Mouse (Mus musculus) limb, embryonic 13.5 days (tissue): Measurements from ENCODE around the gene Smok3a. TPM values are rescaled to one million over a fixed set of nuclear protein-coding genes. Genes with fewer than 3 reads are reported as not detected.
"Not testable (repeated sequence)": the region's sequence is repeated elsewhere in the genome, so short reads cannot be mapped to it uniquely, and the experiment has no call there.

Experiments used
- ATAC-seq: fragments of 200-750 bp; cut with Nextera tagmentation; 2 replicates; pipeline ENCODE4 v1.8.0; 2017; ENCODE audit warnings: low read depth, moderate number of reproducible peaks, moderate TSS enrichment; ENCODE audit not compliant: low FRiP score
- H3K27ac ChIP-seq: fragments of 300-500 bp; sonication (generic); 2 replicates; pipeline ENCODE4 v1.5.1; 2015; ENCODE audit warnings: inconsistent platforms, mild to moderate bottlenecking, moderate library complexity
- H3K27me3 ChIP-seq: fragments of 300-500 bp; sonication (generic); 2 replicates; pipeline ENCODE4 v1.6.1; 2015; ENCODE audit warnings: mild to moderate bottlenecking, inconsistent platforms
- H3K36me3 ChIP-seq: fragments of 300-500 bp; sonication (generic); 2 replicates; pipeline ENCODE4 v1.6.1; 2015; ENCODE audit warnings: inconsistent platforms, mild to moderate bottlenecking, moderate library complexity
- H3K4me1 ChIP-seq: fragments of 300-500 bp; sonication (generic); 2 replicates; pipeline ENCODE4 v1.6.1; 2015; ENCODE audit warnings: inconsistent platforms
- H3K4me2 ChIP-seq: fragments of 300-500 bp; sonication (generic); replicated peaks from 2 replicates; pipeline ENCODE4 v1.6.1; 2015; ENCODE audit warnings: inconsistent platforms, mild to moderate bottlenecking, moderate library complexity
- H3K4me3 ChIP-seq: fragments of 300-500 bp; sonication (generic); 2 replicates; pipeline ENCODE4 v1.5.1; 2015; ENCODE audit warnings: moderate library complexity, mild to moderate bottlenecking, inconsistent platforms
- H3K9ac ChIP-seq: fragments of 300-500 bp; sonication (generic); 2 replicates; pipeline ENCODE4 v1.6.1; 2015; ENCODE audit warnings: mild to moderate bottlenecking, inconsistent platforms
- H3K9me3 ChIP-seq: fragments of 300-500 bp; sonication (generic); 2 replicates; pipeline ENCODE4 v1.6.1; 2016; ENCODE audit warnings: inconsistent platforms
- WGBS: fragments of 180-500 bp; shearing (Covaris S2); methylation state at CpG from one replicate; pipeline ENCODE4 v1.1.7; 2015; 5-methylcytosine and 5-hydroxymethylcytosine counted together
- polyA plus RNA-seq: library from polyadenylated mRNA; unstranded; fragments of >200 nt; fragmentation: Nextera tagmentation; extraction: Ambion mirVana; gene quantifications from 2 replicates; pipeline ENCODE4 v1.2.1, GENCODE M21; 2015

Gene Smok3a
- polyA plus RNA-seq, 1 experiment from 2014 or later: not detected

DNA sequence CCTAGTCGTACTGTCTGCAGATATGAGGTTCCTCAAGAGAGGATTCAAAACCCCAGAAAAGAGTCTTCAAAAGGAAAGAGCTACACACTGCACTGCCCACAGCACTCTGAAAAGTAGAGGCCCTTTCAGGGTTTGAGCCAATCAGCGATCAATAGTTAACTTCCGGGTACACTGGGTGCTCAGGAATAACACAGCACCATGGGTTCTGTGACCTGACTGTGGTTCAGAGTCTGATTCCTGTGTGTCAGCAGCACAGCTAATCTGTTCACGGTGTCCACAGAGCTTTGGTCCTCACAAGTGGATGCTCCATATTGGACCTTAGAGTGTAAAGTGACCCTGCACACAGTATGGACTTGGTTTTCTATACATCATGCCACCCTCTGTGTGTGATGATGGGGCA is 1.5 kb upstream of the Smok3a start:
- H3K4me2 ChIP-seq, H3K27me3 ChIP-seq, H3K4me3 ChIP-seq, H3K9ac ChIP-seq, H3K9me3 ChIP-seq, ATAC-seq, H3K4me1 ChIP-seq, H3K27ac ChIP-seq, H3K36me3 ChIP-seq: not testable (repeated sequence)
- WGBS: 94% methylated on average over 4 of the region's 4 CpGs

DNA sequence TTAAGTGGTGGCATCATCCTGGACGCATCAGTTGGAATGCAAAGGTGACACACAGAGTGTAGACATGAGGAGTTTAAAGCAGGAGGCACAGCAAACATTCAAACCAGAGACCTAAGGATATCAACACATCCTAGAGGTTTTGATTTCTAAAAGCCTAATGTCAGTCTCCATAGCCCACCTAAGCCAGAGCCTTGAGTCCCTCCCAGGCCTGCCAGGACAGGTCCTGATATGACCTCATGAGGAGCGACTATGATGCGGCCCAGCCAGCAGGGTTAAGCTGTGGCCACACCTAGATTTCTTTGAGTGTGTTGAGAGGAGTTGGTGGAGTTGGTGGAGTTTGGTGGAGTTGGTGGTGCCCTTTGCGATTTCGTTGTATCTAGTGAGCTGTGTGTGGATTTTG is 31.8 kb downstream of the Smok3a start, which contains the start of gene Smok3c:
TSS of gene Smok3c (plus strand) at position 301 of the 400 bp plus-strand sequence.
- H3K36me3 ChIP-seq, H3K27me3 ChIP-seq, H3K4me3 ChIP-seq, H3K9ac ChIP-seq, H3K4me2 ChIP-seq, H3K4me1 ChIP-seq, ATAC-seq, H3K27ac ChIP-seq, H3K9me3 ChIP-seq: not testable (repeated sequence)
- no CpG with 5 or more reads among the region's 5 CpGs for WGBS

DNA sequence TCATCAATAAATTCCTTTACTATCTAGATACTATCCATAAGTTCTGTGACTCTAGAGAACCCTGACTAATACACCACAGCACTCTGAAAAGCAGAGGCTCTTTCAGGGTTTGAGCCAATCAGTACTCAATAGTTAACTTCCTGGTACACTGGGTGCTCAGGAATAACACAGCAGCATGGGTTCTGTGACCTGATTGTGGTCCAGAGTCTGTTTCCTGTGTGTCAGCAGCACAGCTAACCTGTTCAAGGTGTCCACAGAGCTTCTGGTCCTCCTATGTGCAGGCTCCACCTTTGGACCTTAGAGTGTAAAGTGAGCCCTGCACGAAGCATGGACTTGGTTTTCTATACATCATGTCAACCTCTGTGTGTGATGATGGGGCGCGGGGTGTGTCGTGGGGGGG is 52.7 kb downstream of the Smok3a start:
- Histone ChIP-seq H3K27ac (no peak overlapping the region), H3K9me3 (no peaks in the 10 kb centered on the region), H3K27me3 (no peaks in the 10 kb centered on the region), H3K36me3 (no peaks in the 10 kb centered on the region), H3K4me2 (no peak overlapping the region), H3K4me3 (no peak overlapping the region), H3K4me1 (no peaks in the 10 kb centered on the region), H3K9ac (no peak overlapping the region)
- WGBS: 87% methylated on average over 4 of the region's 4 CpGs
- ATAC-seq: no peak

DNA sequence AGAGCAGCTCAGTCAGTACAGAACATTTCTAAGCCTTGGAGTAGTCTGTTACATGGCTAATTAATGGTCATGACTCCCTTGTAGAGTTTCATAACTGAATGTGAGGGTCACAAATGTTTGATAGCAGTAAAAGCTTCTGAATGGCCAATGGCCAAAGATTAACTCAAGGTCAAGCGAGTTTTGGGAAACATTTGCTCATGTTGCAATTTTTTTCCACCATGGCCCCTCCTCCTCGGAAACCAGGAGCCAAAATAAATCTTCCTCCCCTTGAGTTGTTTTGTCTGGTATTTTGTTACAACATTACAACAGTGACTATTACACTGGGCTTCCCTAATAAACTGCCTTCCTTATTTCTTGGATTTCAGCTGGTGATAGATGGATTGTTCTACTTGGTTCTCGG is 54.6 kb downstream of the Smok3a start:
- no peak overlapping the region for H3K4me3 ChIP-seq
- H3K9ac ChIP-seq: no peak overlapping the region
- H3K4me1 ChIP-seq: no peaks in the 10 kb centered on the region
- no peaks in the 10 kb centered on the region for H3K27me3 ChIP-seq
- no peak for ATAC-seq
- no peak overlapping the region for H3K27ac ChIP-seq
- WGBS: 66% methylated on average over 3 of the region's 3 CpGs
- H3K9me3 ChIP-seq: no peaks in the 10 kb centered on the region
- H3K4me2 ChIP-seq: no peak overlapping the region
- no peaks in the 10 kb centered on the region for H3K36me3 ChIP-seq

DNA sequence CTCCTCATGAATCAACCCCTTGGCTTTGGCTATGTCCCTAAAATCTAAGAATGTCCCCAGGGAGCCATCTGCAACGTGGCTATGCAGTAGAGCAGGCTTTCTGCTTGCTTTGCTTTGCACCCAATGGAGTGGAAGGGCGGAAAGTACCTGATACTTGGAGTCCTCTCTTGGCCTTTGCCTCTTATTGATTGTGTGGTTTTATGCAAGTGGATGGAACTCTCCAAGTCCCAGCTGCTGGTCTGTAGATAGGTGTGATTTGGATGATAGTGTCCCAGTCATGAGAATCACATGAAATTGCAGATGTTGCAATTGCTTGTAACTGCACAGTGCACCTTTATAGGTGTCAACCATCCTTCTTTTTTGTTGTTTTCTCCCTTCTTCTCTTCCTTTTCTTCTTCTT is 55.1 kb downstream of the Smok3a start:
- Histone ChIP-seq H3K27me3 (no peaks in the 10 kb centered on the region), H3K4me3 (no peak overlapping the region), H3K9me3 (no peaks in the 10 kb centered on the region), H3K4me2 (no peak overlapping the region), H3K27ac (no peak overlapping the region), H3K9ac (no peak overlapping the region), H3K36me3 (no peaks in the 10 kb centered on the region), H3K4me1 (no peaks in the 10 kb centered on the region)
- 45% methylated on average over 2 of the region's 2 CpGs for WGBS
- ATAC-seq: no peak

DNA sequence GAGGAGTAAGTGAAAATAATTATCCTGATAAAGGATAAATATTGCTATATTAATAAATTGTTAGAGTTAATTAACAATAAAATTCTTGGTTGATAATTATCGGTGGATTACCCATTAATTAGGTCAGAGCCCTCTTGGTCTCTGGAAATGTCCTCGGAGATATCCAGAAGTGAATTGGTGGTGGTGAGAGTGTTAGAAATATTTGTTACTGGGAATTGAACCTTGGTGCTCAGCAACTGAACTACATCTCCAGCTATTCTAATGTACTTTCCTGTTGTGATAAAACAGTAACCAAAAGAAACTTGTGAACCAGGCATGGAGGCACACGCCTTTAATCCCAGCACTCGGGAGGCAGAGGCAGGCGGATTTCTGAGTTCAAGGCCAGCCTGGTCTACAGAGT is 59.4 kb downstream of the Smok3a start:
- Histone ChIP-seq H3K9ac (no peak overlapping the region), H3K36me3 (no peaks in the 10 kb centered on the region), H3K4me2 (no peak overlapping the region), H3K27me3 (no peaks in the 10 kb centered on the region), H3K9me3 (no peaks in the 10 kb centered on the region), H3K27ac (no peak overlapping the region), H3K4me1 (peaks cover 3% of the 10 kb centered on the region; the same call in 1 of the 2 replicates), H3K4me3 (no peak overlapping the region)
- ATAC-seq: no peak
- WGBS: 88% methylated on average over 5 of the region's 5 CpGs

DNA sequence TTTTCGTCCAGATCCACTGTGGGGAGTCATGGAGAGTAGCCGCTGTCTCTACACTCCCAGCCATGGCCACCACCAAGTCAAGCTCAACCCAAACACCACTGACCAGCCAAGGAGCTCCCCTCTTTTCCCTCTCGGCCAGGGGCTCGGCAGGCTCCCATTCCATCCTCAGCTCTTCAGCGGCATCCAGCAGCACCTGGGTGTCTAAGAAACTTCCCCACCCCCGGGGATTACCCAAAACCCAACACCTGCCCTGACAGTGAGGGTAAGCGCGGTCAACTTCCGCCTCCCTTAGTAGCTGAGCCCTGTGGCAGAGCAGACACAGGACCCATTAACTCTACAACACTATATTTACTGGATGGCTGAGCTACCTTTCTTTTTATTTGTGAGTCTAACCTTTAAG is 60.4 kb downstream of the Smok3a start:
- no peak overlapping the region for H3K27ac ChIP-seq
- H3K4me1 ChIP-seq: peaks cover 4% of the 10 kb centered on the region
- H3K27me3 ChIP-seq: no peaks in the 10 kb centered on the region
- H3K36me3 ChIP-seq: no peaks in the 10 kb centered on the region
- 85% methylated on average over 9 of the region's 9 CpGs for WGBS
- no peak overlapping the region for H3K9ac ChIP-seq
- H3K9me3 ChIP-seq: no peaks in the 10 kb centered on the region
- ATAC-seq: no peak
- H3K4me3 ChIP-seq: no peak overlapping the region
- H3K4me2 ChIP-seq: no peak overlapping the region

DNA sequence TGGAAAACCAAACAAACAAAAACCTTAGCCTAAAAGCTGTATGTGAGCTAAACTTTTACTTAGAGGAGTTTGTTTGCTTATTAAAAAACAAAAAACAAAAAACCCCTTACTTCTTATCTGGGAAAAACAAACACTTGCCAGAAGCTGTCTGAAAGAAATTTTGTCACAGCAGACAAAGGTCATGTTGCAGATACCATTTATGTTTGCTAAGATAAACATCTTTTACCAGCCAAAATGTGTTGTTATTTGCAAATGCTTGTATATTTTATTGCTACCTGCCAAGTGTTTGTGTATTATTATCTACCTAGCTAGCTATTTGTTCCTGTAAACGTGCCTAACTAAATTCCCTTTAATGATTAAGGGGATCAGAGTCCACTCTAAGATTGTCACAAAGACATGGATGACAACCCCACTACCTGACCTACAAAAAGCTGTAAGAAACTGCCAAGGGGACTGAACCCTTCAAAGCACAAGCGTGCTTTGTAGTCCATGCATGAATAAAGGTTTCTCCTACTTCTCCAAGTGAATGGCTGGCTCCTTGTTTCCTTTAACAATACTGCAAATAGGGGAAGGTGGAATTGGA is 62.3 kb downstream of the Smok3a start:
- peaks cover 12% of the 10 kb centered on the region for H3K36me3 ChIP-seq
- no peak overlapping the region for H3K4me3 ChIP-seq
- no peaks in the 10 kb centered on the region for H3K9me3 ChIP-seq
- ATAC-seq: no peak
- 74% methylated on average over 2 of the region's 2 CpGs for whole genome bisulfite sequencing
- H3K27ac ChIP-seq: no peak overlapping the region
- H3K27me3 ChIP-seq: no peaks in the 10 kb centered on the region
- H3K9ac ChIP-seq: no peak overlapping the region
- H3K4me1 ChIP-seq: peaks cover 9% of the 10 kb centered on the region
- no peak overlapping the region for H3K4me2 ChIP-seq

DNA sequence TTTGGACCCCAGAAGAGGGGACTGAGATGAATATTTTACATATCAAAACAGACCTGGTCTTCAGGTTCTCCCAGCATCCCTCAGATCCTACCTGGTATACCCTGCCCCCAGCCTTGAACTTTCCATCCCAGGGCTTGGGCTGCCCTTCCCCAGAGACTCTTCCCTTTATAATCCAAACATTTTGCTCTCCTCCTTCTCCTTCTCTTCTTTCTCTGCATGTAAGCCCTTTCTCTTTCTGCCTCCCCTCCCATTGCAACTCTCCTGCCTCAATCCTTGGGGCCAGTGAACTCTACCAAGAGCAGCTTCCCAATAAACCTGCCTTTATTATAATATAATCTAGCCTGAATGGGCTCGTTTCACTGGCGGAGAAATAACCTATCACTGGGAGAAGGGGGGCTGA is 62.9 kb downstream of the Smok3a start:
- Histone ChIP-seq H3K27ac (no peak overlapping the region), H3K36me3 (peaks cover 16% of the 10 kb centered on the region), H3K27me3 (no peaks in the 10 kb centered on the region), H3K4me1 (peaks cover 9% of the 10 kb centered on the region), H3K9me3 (no peaks in the 10 kb centered on the region), H3K4me2 (no peak overlapping the region), H3K4me3 (no peak overlapping the region), H3K9ac (no peak overlapping the region)
- WGBS: 93% methylated on average over 2 of the region's 2 CpGs
- ATAC-seq: no peak

Other genes starting within 250 kb of the Smok3a start
- 26.5 and 27.2 TPM in 2 replicates for gene Ppp1r35, start 242.4 kb upstream of the Smok3a start, polyA plus RNA-seq
- 11.7 and 11.8 TPM in 2 replicates for gene Mepce, start 233.6 kb upstream of the Smok3a start, polyA plus RNA-seq
- gene Zcwpw1, start 233.5 kb upstream of the Smok3a start, polyA plus RNA-seq: 35.3 and 36.0 TPM in 2 replicates
- gene Pilra, start 185.0 kb upstream of the Smok3a start, polyA plus RNA-seq: 0.20 and 0.40 TPM in 2 replicates
- gene Pilrb1, start 163.2 kb upstream of the Smok3a start, polyA plus RNA-seq: 0.41 TPM in 1 of 2 replicates, not detected in the other
- gene Pilrb2, start 149.4 kb upstream of the Smok3a start, polyA plus RNA-seq: 0.19 TPM in 1 of 2 replicates, not detected in the other
- gene Cyp3a13, start 99.6 kb upstream of the Smok3a start, polyA plus RNA-seq: not detected in 2 replicates
- 0.48 and 0.80 TPM in 2 replicates for gene Gjc3, start 58.2 kb upstream of the Smok3a start, polyA plus RNA-seq
- gene Azgp1, start 39.7 kb upstream of the Smok3a start, polyA plus RNA-seq: not detected in 2 replicates
- not detected in 2 replicates for gene Smok3b, start 168 bp downstream of the Smok3a start, polyA plus RNA-seq
- not detected in 2 replicates for gene Smok3c, start 31.9 kb downstream of the Smok3a start, polyA plus RNA-seq
- gene Zkscan1, start 63.8 kb downstream of the Smok3a start, polyA plus RNA-seq: 20.1 and 22.4 TPM in 2 replicates
- 76.5 and 77.3 TPM in 2 replicates for gene Zscan21, start 95.6 kb downstream of the Smok3a start, polyA plus RNA-seq
- 20.3 and 23.8 TPM in 2 replicates for gene Zfp113, start 134.5 kb downstream of the Smok3a start, polyA plus RNA-seq
- 362 and 367 TPM in 2 replicates for gene Cops6, start 139.8 kb downstream of the Smok3a start, polyA plus RNA-seq
- gene Ap4m1, start 150.7 kb downstream of the Smok3a start, polyA plus RNA-seq: 32.2 and 35.8 TPM in 2 replicates
- 208 and 210 TPM in 2 replicates for gene Mcm7, start 151.2 kb downstream of the Smok3a start, polyA plus RNA-seq
- 99.2 and 106 TPM in 2 replicates for gene Taf6, start 166.2 kb downstream of the Smok3a start, polyA plus RNA-seq
- gene Cnpy4, start 166.2 kb downstream of the Smok3a start, polyA plus RNA-seq: 73.0 and 73.8 TPM in 2 replicates
- gene Mblac1, start 173.1 kb downstream of the Smok3a start, polyA plus RNA-seq: 10.5 and 11.3 TPM in 2 replicates
- gene Nxpe5, start 204.6 kb downstream of the Smok3a start, polyA plus RNA-seq: not detected in 2 replicates
- 63.5 and 64.7 TPM in 2 replicates for gene Lamtor4, start 234.2 kb downstream of the Smok3a start, polyA plus RNA-seq
- 4.4 and 5.2 TPM in 2 replicates for gene BC037034, start 242.8 kb downstream of the Smok3a start, polyA plus RNA-seq